In the genomic region with DNA sequence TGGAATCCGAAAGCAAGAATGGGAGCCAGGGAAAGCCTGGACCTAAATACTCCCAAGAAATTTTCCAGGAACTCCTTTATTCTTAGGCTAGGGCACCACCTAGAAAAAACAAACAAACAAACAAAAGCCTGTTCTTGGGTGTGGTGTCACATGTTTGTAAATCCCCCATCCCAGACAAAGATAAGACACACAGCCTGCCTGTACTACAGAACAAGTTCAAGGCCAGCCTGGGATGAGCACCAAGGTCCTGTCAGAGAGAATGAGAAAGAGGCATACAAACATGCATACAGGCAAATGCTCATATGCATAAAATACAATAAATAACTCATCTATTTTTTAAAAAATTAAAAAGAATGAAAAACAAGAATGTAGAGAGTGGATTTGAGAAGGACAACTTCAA, we compare ENCODE assay signal across 12 mouse cellular contexts.
"Had no signal": no experiment of that assay in that cellular context is flagged by ENCODE, and none has a peak within 500 bp of the region (broad histone marks: within the 10 kb centered on the region; RNA-seq: fewer than 3 reads in every experiment).

No protein-coding gene starts in this region.

- DNase-seq: lung, embryonic 14.5 days; lung, postnatal 10 days; lung, postnatal 4 days; midbrain, embryonic 14.5 days; retina, postnatal 1 day; right cerebral cortex, adult 18-20 months; right cerebral cortex, postnatal 25 days; right cerebral cortex, postnatal 4 days; spleen, adult 18-20 months; thymus, adult 18-20 months; thymus, postnatal 14 days; thymus, postnatal 36 days had no signal
